Mouse (Mus musculus): ENCODE measurements around the gene Skap1. TPM values are rescaled to one million over a fixed set of nuclear protein-coding genes. Genes with fewer than 3 reads are reported as not detected.
A peak's percentile ranks its signal among the peaks of the same experiment; 100 is the strongest.

The Skap1 gene
- polyA plus RNA-seq, 1 experiment from 2014 or later = 7.6 TPM

- Histone ChIP-seq H3K36me3 (ENCODE audit: insufficient read depth, low read length) (no peaks in the 10 kb centered on the region), H3K4me3 (replicated peaks; ENCODE audit: low read depth, low read length) (no peak overlapping the region), H3K27me3 (ENCODE audit: insufficient read depth, low read length) (no peaks in the 10 kb centered on the region), H3K27ac (no peak overlapping the region), H3K4me2 (ENCODE audit: low read length) (peak overlapping the region; percentile 34), H3K9ac (ENCODE audit: low read depth, low read length) (no peak overlapping the region), H3K4me1 (replicated peaks; ENCODE audit: insufficient read depth, low read length) (no peaks in the 10 kb centered on the region), H3K9me3 (replicated peaks; ENCODE audit: low read length) (no peaks in the 10 kb centered on the region)
- ATAC-seq (replicated peaks; ENCODE audit: low FRiP score, low read depth) (no peak), DNase-seq (ENCODE audit: low spot score) (peak; percentile 85)
- peak; percentile 86 for TF ChIP-seq CTCF (IDR thresholded peaks at IDR 0.05; ENCODE audit: low read depth)
- WGBS = 9% methylated on average over 15 of the region's 15 CpGs
Measured at GRCm38 (mm10) chr11:96553091-96553490, 88.7 kb downstream of the Skap1 start.

GRCm38 (mm10) chr11:96560229-96560628 lies 95.8 kb downstream of the Skap1 start:
- no peak for TF ChIP-seq CTCF (IDR thresholded peaks at IDR 0.05; ENCODE audit: low read depth)
- ATAC-seq (replicated peaks; ENCODE audit: low FRiP score, low read depth) = no peak
- H3K9me3 ChIP-seq (replicated peaks; ENCODE audit: low read length) = no peaks in the 10 kb centered on the region

GRCm38 (mm10) chr11:96564088-96564487 lies 99.7 kb downstream of the Skap1 start:
- H3K9ac ChIP-seq (ENCODE audit: low read depth, low read length) = no peak overlapping the region
- H3K4me1 ChIP-seq (replicated peaks; ENCODE audit: insufficient read depth, low read length) = 0 out of 2 replicates have a peak, but pooled peaks cover 3% of the 10 kb centered on the region
- H3K27me3 ChIP-seq (ENCODE audit: insufficient read depth, low read length) = no peaks in the 10 kb centered on the region
- no peak overlapping the region for H3K27ac ChIP-seq
- DNase-seq (ENCODE audit: low spot score) = no peak
- no peak overlapping the region for H3K4me2 ChIP-seq (ENCODE audit: low read length)
- TF ChIP-seq CTCF (IDR thresholded peaks at IDR 0.05; ENCODE audit: low read depth) = peak; percentile 44
- no peaks in the 10 kb centered on the region for H3K36me3 ChIP-seq (ENCODE audit: insufficient read depth, low read length)
- H3K9me3 ChIP-seq (replicated peaks; ENCODE audit: low read length) = no peaks in the 10 kb centered on the region
- no peak overlapping the region for H3K4me3 ChIP-seq (replicated peaks; ENCODE audit: low read depth, low read length)
- no peak for ATAC-seq (replicated peaks; ENCODE audit: low FRiP score, low read depth)
- 60% methylated on average over 1 of the region's 1 CpGs for WGBS

More at GRCm38 (mm10) chr11:96560229-96560628, 95.8 kb downstream of the Skap1 start:
- DNase-seq (ENCODE audit: low spot score) = no peak
- Histone ChIP-seq H3K27me3 (ENCODE audit: insufficient read depth, low read length) (no peaks in the 10 kb centered on the region), H3K4me2 (ENCODE audit: low read length) (no peak overlapping the region), H3K27ac (no peak overlapping the region), H3K36me3 (ENCODE audit: insufficient read depth, low read length) (no peaks in the 10 kb centered on the region), H3K4me3 (replicated peaks; ENCODE audit: low read depth, low read length) (no peak overlapping the region), H3K9ac (ENCODE audit: low read depth, low read length) (no peak overlapping the region), H3K4me1 (replicated peaks; ENCODE audit: insufficient read depth, low read length) (0 out of 2 replicates have a peak, but pooled peaks cover 3% of the 10 kb centered on the region)
- 33% methylated on average over 5 of the region's 5 CpGs for WGBS

GRCm38 (mm10) chr11:96572515-96572914 lies 108.1 kb downstream of the Skap1 start:
- no peak overlapping the region for H3K9ac ChIP-seq (ENCODE audit: low read depth, low read length)
- H3K4me3 ChIP-seq (replicated peaks; ENCODE audit: low read depth, low read length) = no peak overlapping the region
- no peaks in the 10 kb centered on the region for H3K36me3 ChIP-seq (ENCODE audit: insufficient read depth, low read length)
- ATAC-seq (replicated peaks; ENCODE audit: low FRiP score, low read depth) = no peak
- no peak overlapping the region for H3K27ac ChIP-seq
- peak; percentile 24; the same call in 1 of the 2 replicates for TF ChIP-seq CTCF (IDR thresholded peaks at IDR 0.05; ENCODE audit: low read depth)
- 47% methylated on average over 3 of the region's 3 CpGs for WGBS
- H3K4me1 ChIP-seq (replicated peaks; ENCODE audit: insufficient read depth, low read length) = peaks cover 6% of the 10 kb centered on the region; the same call in 1 of the 2 replicates
- no peak for DNase-seq (ENCODE audit: low spot score)
- H3K27me3 ChIP-seq (ENCODE audit: insufficient read depth, low read length) = no peaks in the 10 kb centered on the region
- H3K4me2 ChIP-seq (ENCODE audit: low read length) = no peak overlapping the region
- no peaks in the 10 kb centered on the region for H3K9me3 ChIP-seq (replicated peaks; ENCODE audit: low read length)

- no peaks in the 10 kb centered on the region for H3K9me3 ChIP-seq (replicated peaks; ENCODE audit: low read length)
- 37% methylated on average over 14 of the region's 14 CpGs for WGBS
- no peak overlapping the region for H3K9ac ChIP-seq (ENCODE audit: low read depth, low read length)
- DNase-seq (ENCODE audit: low spot score) = peak; percentile 7
- no peak for ATAC-seq (replicated peaks; ENCODE audit: low FRiP score, low read depth)
- no peak for TF ChIP-seq CTCF (IDR thresholded peaks at IDR 0.05; ENCODE audit: low read depth)
- peaks cover 18% of the 10 kb centered on the region for H3K4me1 ChIP-seq (replicated peaks; ENCODE audit: insufficient read depth, low read length)
- no peak overlapping the region for H3K27ac ChIP-seq
- no peaks in the 10 kb centered on the region for H3K27me3 ChIP-seq (ENCODE audit: insufficient read depth, low read length)
- H3K4me2 ChIP-seq (ENCODE audit: low read length) = no peak overlapping the region
- no peaks in the 10 kb centered on the region for H3K36me3 ChIP-seq (ENCODE audit: insufficient read depth, low read length)
- H3K4me3 ChIP-seq (replicated peaks; ENCODE audit: low read depth, low read length) = no peak overlapping the region
Measured at GRCm38 (mm10) chr11:96576491-96577427, 112.4 kb downstream of the Skap1 start.

- 9% methylated on average over 25 of the region's 25 CpGs for WGBS
- H3K4me1 ChIP-seq (replicated peaks; ENCODE audit: insufficient read depth, low read length) = peaks cover 18% of the 10 kb centered on the region
- no peak; the same call in 1 of the 2 replicates for ATAC-seq (replicated peaks; ENCODE audit: low FRiP score, low read depth)
- H3K9ac ChIP-seq (ENCODE audit: low read depth, low read length) = 0 out of 2 replicates have a peak overlapping the region, but pooled peaks have one; percentile 29
- H3K27ac ChIP-seq = peak overlapping the region; percentile 31; the same call in 1 of the 2 replicates
- H3K27me3 ChIP-seq (ENCODE audit: insufficient read depth, low read length) = no peaks in the 10 kb centered on the region
- H3K9me3 ChIP-seq (replicated peaks; ENCODE audit: low read length) = no peaks in the 10 kb centered on the region
- H3K36me3 ChIP-seq (ENCODE audit: insufficient read depth, low read length) = no peaks in the 10 kb centered on the region
- peak overlapping the region; percentile 58 for H3K4me2 ChIP-seq (ENCODE audit: low read length)
- peak; percentile 29 for DNase-seq (ENCODE audit: low spot score)
- H3K4me3 ChIP-seq (replicated peaks; ENCODE audit: low read depth, low read length) = peak overlapping the region; percentile 24
- TF ChIP-seq CTCF (IDR thresholded peaks at IDR 0.05; ENCODE audit: low read depth) = no peak
Measured at GRCm38 (mm10) chr11:96578551-96579283, 114.3 kb downstream of the Skap1 start.

Data from kidney, postnatal 0 days (tissue).